In genomic region chr15:101210228-101210627, GRCm38 (mm10) we compare ENCODE assay signal across 9 mouse cellular contexts. TPM values are rescaled to one million over a fixed set of nuclear protein-coding genes. Genes with fewer than 3 reads are reported as not detected.
DNase-seq lines count a peak whose midpoint lies in the region; ATAC-seq and TF ChIP-seq lines count a peak whose summit lies in the region.
"Had no signal": no experiment of that assay in that cellular context is flagged by ENCODE, and none has a peak within 500 bp of the region (broad histone marks: within the 10 kb centered on the region; RNA-seq: fewer than 3 reads in every experiment).

No protein-coding gene starts in this region.

- no peaks in the 10 kb centered on the region for H3K9me3 ChIP-seq in forebrain, embryonic 11.5 days (ENCODE audit: control insufficient read depth, low read length)
- no peaks in the 10 kb centered on the region for H3K9me3 ChIP-seq in forebrain, embryonic 15.5 days
- H3K9me3 ChIP-seq in hindbrain, postnatal 0 days (ENCODE audit: low read length) = no peaks in the 10 kb centered on the region
- H3K9me3 ChIP-seq: hindbrain, embryonic 15.5 days had no signal

- H3K36me3 ChIP-seq in forebrain, embryonic 11.5 days (ENCODE audit: control insufficient read depth, insufficient read depth, low read length) = peaks cover 3% of the 10 kb centered on the region; the same call in 1 of the 2 replicates
- peaks cover 56% of the 10 kb centered on the region for H3K36me3 ChIP-seq in forebrain, embryonic 15.5 days
- peaks cover 41% of the 10 kb centered on the region for H3K36me3 ChIP-seq in hindbrain, postnatal 0 days (ENCODE audit: insufficient read depth, low read length)

- H3K4me3 ChIP-seq in forebrain, embryonic 11.5 days (ENCODE audit: low read depth, low read length) = no peak overlapping the region
- H3K4me3 ChIP-seq in forebrain, embryonic 15.5 days = no peak overlapping the region
- H3K4me3 ChIP-seq in hindbrain, postnatal 0 days (ENCODE audit: low read length) = no peak overlapping the region
- H3K4me3 ChIP-seq: hindbrain, embryonic 15.5 days had no signal

- H3K27ac ChIP-seq in forebrain, embryonic 11.5 days (ENCODE audit: low read depth, low read length) = no peak overlapping the region
- H3K27ac ChIP-seq in forebrain, embryonic 15.5 days (replicated peaks) = no peak overlapping the region
- H3K27ac ChIP-seq in hindbrain, postnatal 0 days = no peak overlapping the region
- H3K27ac ChIP-seq: hindbrain, embryonic 15.5 days had no signal

- no peak for ATAC-seq in forebrain, embryonic 11.5 days (replicated peaks; ENCODE audit: low FRiP score)
- no peak for ATAC-seq in forebrain, embryonic 15.5 days (replicated peaks)
- ATAC-seq in hindbrain, postnatal 0 days = no peak

- H3K9ac ChIP-seq in forebrain, embryonic 11.5 days (ENCODE audit: low read length) = no peak overlapping the region
- no peak overlapping the region for H3K9ac ChIP-seq in forebrain, embryonic 15.5 days (replicated peaks)
- no peak overlapping the region for H3K9ac ChIP-seq in hindbrain, postnatal 0 days (replicated peaks; ENCODE audit: low read length)
- H3K9ac ChIP-seq: hindbrain, embryonic 15.5 days had no signal

- no peaks in the 10 kb centered on the region for H3K4me1 ChIP-seq in forebrain, embryonic 11.5 days (replicated peaks; ENCODE audit: control insufficient read depth, insufficient read depth, low read length)
- no peaks in the 10 kb centered on the region for H3K4me1 ChIP-seq in forebrain, embryonic 15.5 days
- H3K4me1 ChIP-seq in hindbrain, postnatal 0 days (ENCODE audit: insufficient read depth, low read length) = no peaks in the 10 kb centered on the region
- H3K4me1 ChIP-seq: hindbrain, embryonic 15.5 days had no signal

- peak; percentile 74 for DNase-seq in forebrain, embryonic 11.5 days (ENCODE audit: low spot score)
- peak; percentile 64 for DNase-seq in right cerebral cortex, postnatal 14 days
- no peak for DNase-seq in right cerebral cortex, postnatal 10 days (ENCODE audit: low spot score in 2 of 2)
- peak; percentile 63 for DNase-seq in cerebellum, adult 8-10 months
- DNase-seq in hindbrain, postnatal 0 days (ENCODE audit: low spot score) = peak; percentile 80
- DNase-seq in lung, postnatal 10 days = peak; percentile 70
- DNase-seq in testis, postnatal 10 days (ENCODE audit: low spot score) = peak; percentile 83

- H3K4me2 ChIP-seq in forebrain, embryonic 11.5 days (ENCODE audit: low read depth, low read length, severe bottlenecking) = no peak overlapping the region
- H3K4me2 ChIP-seq in forebrain, embryonic 15.5 days (replicated peaks) = no peak overlapping the region
- no peak overlapping the region for H3K4me2 ChIP-seq in hindbrain, postnatal 0 days (ENCODE audit: low read depth, low read length)
- H3K4me2 ChIP-seq: hindbrain, embryonic 15.5 days had no signal

- no peaks in the 10 kb centered on the region for H3K27me3 ChIP-seq in forebrain, embryonic 11.5 days (ENCODE audit: control insufficient read depth, insufficient read depth, low read length)
- H3K27me3 ChIP-seq in forebrain, embryonic 15.5 days = no peaks in the 10 kb centered on the region
- H3K27me3 ChIP-seq in hindbrain, postnatal 0 days (ENCODE audit: insufficient read depth, low read length) = no peaks in the 10 kb centered on the region
- H3K27me3 ChIP-seq: hindbrain, embryonic 15.5 days had no signal

- peak; percentile 78 for TF ChIP-seq CTCF in hindbrain, postnatal 0 days (IDR thresholded peaks at IDR 0.05; ENCODE audit: low read depth)

- 58% methylated on average over 6 of the region's 6 CpGs for WGBS in forebrain, embryonic 11.5 days
- WGBS in forebrain, embryonic 15.5 days = 63% methylated on average over 6 of the region's 6 CpGs
- 68% methylated on average over 6 of the region's 6 CpGs for WGBS in hindbrain, postnatal 0 days

RNA-seq across cellular contexts. Expression of gene Grasp, which starts 13.8 kb away (rescaled TPM):
- polyA plus RNA-seq in forebrain, embryonic 11.5 days (2014; fragmentation: Nextera tagmentation; extraction: Ambion mirVana) = 4.6 and 5.6 TPM in 2 replicates
- polyA plus RNA-seq in forebrain, embryonic 15.5 days (2015; fragmentation: Nextera tagmentation; extraction: Ambion mirVana) = 1.3 and 1.7 TPM in 2 replicates
- 6.7 and 8.7 TPM in 2 replicates for total RNA-seq in hindbrain, postnatal 0 days (2014; rRNA removed)
- polyA plus RNA-seq in hindbrain, postnatal 0 days (2015; fragmentation: Nextera tagmentation; extraction: Ambion mirVana) = 1.5 and 1.6 TPM in 2 replicates

RNA-seq across cellular contexts. Expression of gene Acvr1b, which starts 36.4 kb away (rescaled TPM):
- 15.0 and 16.0 TPM in 2 replicates for polyA plus RNA-seq in forebrain, embryonic 11.5 days (2014; fragmentation: Nextera tagmentation; extraction: Ambion mirVana)
- polyA plus RNA-seq in forebrain, embryonic 15.5 days (2015; fragmentation: Nextera tagmentation; extraction: Ambion mirVana) = 22.6 and 22.8 TPM in 2 replicates
- 74.5 and 86.2 TPM in 2 replicates for total RNA-seq in hindbrain, postnatal 0 days (2014; rRNA removed)
- polyA plus RNA-seq in hindbrain, postnatal 0 days (2015; fragmentation: Nextera tagmentation; extraction: Ambion mirVana) = 14.0 and 14.6 TPM in 2 replicates

RNA-seq across cellular contexts. Expression of gene Nr4a1, which starts 43.8 kb away (rescaled TPM):
- 2.6 and 2.7 TPM in 2 replicates for polyA plus RNA-seq in forebrain, embryonic 11.5 days (2014; fragmentation: Nextera tagmentation; extraction: Ambion mirVana)
- 3.7 and 4.3 TPM in 2 replicates for polyA plus RNA-seq in forebrain, embryonic 15.5 days (2015; fragmentation: Nextera tagmentation; extraction: Ambion mirVana)
- total RNA-seq in hindbrain, postnatal 0 days (2014; rRNA removed) = 9.3 and 10.3 TPM in 2 replicates
- 5.3 and 6.5 TPM in 2 replicates for polyA plus RNA-seq in hindbrain, postnatal 0 days (2015; fragmentation: Nextera tagmentation; extraction: Ambion mirVana)

Comparison
In these comparisons a context has a peak if more than half of its experiments do, and no peak if none do; other contexts are left out.
1. DNase-seq: peak in forebrain, embryonic 11.5 days (single experiment), right cerebral cortex, postnatal 14 days (single experiment), cerebellum, adult 8-10 months (single experiment), hindbrain, postnatal 0 days (single experiment), lung, postnatal 10 days (single experiment) and testis, postnatal 10 days (single experiment); none in right cerebral cortex, postnatal 10 days (0 of 2).